Mouse (Mus musculus) neural tube, embryonic 11.5 days (tissue): ENCODE results near the gene Ppm1l. TPM values are rescaled to one million over a fixed set of nuclear protein-coding genes. Genes with fewer than 3 reads are reported as not detected.

Source experiments
- ATAC-seq: fragments of 200-750 bp; cut with Nextera tagmentation; 2 replicates; pipeline ENCODE4 v1.8.0; 2017; ENCODE audit warnings: moderate number of reproducible peaks, mild to moderate bottlenecking, moderate TSS enrichment, moderate library complexity; ENCODE audit not compliant: insufficient read depth, low FRiP score, low TSS enrichment
- DNase-seq: peaks from one replicate; pipeline ENCODE4 v3.0.0-alpha.2; 2015; ENCODE audit warnings: low spot score
- H3K27ac ChIP-seq: fragments of 300-500 bp; sonication (generic); 2 replicates; pipeline ENCODE4 v1.5.1; 2014; ENCODE audit warnings: low read depth, mild to moderate bottlenecking, low read length
- H3K27me3 ChIP-seq: fragments of 300-500 bp; sonication (generic); 2 replicates; pipeline ENCODE4 v1.6.1; 2014; ENCODE audit warnings: mild to moderate bottlenecking, low read length, mixed read lengths; ENCODE audit not compliant: control insufficient read depth, insufficient read depth
- H3K36me3 ChIP-seq: fragments of 300-500 bp; sonication (generic); 2 replicates; pipeline ENCODE4 v1.6.1; 2014; ENCODE audit warnings: mild to moderate bottlenecking, low read length, moderate library complexity, mixed read lengths; ENCODE audit not compliant: control insufficient read depth, insufficient read depth
- H3K4me1 ChIP-seq: fragments of 300-500 bp; sonication (generic); 2 replicates; pipeline ENCODE4 v1.6.1; 2014; ENCODE audit warnings: low read length, mixed read lengths; ENCODE audit not compliant: control insufficient read depth, insufficient read depth
- H3K4me2 ChIP-seq: fragments of 300-500 bp; sonication (generic); 2 replicates; pipeline ENCODE4 v1.6.1; 2014; ENCODE audit warnings: low read depth, mild to moderate bottlenecking, moderate library complexity
- H3K4me3 ChIP-seq: fragments of 300-500 bp; sonication (generic); 2 replicates; pipeline ENCODE4 v1.5.1; 2014; ENCODE audit warnings: low read depth, low read length
- H3K9ac ChIP-seq: fragments of 300-500 bp; sonication (generic); 2 replicates; pipeline ENCODE4 v1.6.1; 2014; ENCODE audit warnings: mild to moderate bottlenecking, low read length
- H3K9me3 ChIP-seq: fragments of 300-500 bp; sonication (generic); 2 replicates; pipeline ENCODE4 v1.6.1; 2016; ENCODE audit warnings: low read length; ENCODE audit not compliant: control insufficient read depth
- WGBS: fragments of 180-500 bp; shearing (Covaris S2); extraction: QIAGEN DNeasy Blood & Tissue Kit; methylation state at CpG from one replicate; pipeline ENCODE4 v1.1.7; 2014; 5-methylcytosine and 5-hydroxymethylcytosine counted together
- polyA plus RNA-seq: library from polyadenylated mRNA; unstranded; fragments of >200 nt; fragmentation: Nextera tagmentation; extraction: Ambion mirVana; gene quantifications from 2 replicates; pipeline ENCODE4 v1.2.1, GENCODE M21; 2014

Gene Ppm1l
- 18.4 and 22.6 TPM in 2 replicates for polyA plus RNA-seq

DNA sequence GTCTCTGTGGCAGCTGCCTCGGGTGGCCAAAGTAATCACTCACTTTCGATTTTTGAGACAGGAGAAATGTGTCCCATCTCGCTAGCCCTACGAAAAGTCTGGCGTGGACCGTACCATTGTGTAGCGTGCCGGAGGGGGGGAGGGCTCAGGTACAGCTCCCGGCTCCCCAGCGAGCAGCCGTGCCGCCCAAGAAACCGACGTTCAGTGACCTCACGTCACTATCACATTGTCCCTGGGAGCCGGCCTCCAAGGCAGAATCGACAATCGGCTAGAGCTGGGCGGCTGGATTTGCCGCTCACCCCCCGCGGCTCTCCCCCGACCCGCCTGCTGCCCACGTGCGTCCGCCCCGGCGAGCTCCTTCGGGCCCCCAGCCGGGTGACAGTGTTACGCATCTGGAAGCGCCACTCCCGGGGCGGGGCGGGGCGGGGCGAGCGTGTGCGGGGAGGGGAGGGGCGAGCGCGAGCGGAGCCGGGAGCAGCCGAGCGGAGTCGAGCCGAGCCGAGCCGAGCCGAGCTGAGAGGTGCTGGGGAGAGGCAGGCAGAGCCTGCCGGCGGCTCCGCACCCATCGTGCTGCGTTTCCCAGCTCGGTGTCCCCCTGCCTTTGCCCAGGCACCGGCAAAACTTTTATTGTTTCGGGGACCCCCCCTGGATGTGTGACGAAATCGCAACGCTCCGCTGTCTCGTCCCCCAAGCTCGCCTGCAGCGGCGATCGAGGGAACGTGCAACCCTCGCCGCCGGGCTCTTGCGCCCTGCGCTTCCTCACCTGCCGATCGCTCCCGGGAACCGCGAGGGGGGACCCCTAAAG, at the start of gene Ppm1l:
TSS of gene Ppm1l (plus strand) at position 471 of the 805 bp plus-strand sequence.
- peak within 1 kb of the TSS; percentile 81 for H3K27ac ChIP-seq
- peak; percentile 98 for ATAC-seq
- H3K9me3 ChIP-seq: no peaks in the 10 kb centered on the region
- H3K4me2 ChIP-seq: peak within 1 kb of the TSS; percentile 90
- peaks cover 9% of the 10 kb centered on the region; the same call in 1 of the 2 replicates for H3K4me1 ChIP-seq
- no peaks in the 10 kb centered on the region for H3K36me3 ChIP-seq
- H3K9ac ChIP-seq: peak within 1 kb of the TSS; percentile 91
- WGBS: 2% methylated on average over 58 of the region's 80 CpGs
- H3K27me3 ChIP-seq: no peaks in the 10 kb centered on the region
- peak; percentile 97 for DNase-seq
- peak within 1 kb of the TSS; percentile 77 for H3K4me3 ChIP-seq

DNA sequence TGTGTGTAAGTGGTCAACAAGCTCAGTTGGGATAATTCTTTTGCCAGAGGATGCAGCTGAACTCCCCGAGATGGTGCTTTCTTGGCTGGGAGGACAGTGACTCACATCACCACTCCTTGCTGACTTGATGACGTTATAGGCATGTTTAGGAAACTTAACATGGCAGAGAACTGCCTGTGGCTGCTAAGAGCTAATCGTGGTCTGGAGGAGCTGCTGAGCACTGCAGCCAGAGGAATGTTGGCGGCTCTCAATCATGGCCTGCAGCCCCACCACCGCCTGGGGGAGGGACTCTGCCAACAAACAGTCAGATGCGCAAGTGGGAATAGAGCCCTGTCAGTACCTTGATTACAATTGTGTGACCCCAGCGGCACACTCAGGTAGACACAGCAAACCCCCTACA, 44.8 kb upstream of the Ppm1l start:
- Histone ChIP-seq H3K4me2 (no peak overlapping the region), H3K27me3 (no peaks in the 10 kb centered on the region), H3K4me1 (no peaks in the 10 kb centered on the region), H3K4me3 (no peak overlapping the region), H3K27ac (no peak overlapping the region), H3K36me3 (no peaks in the 10 kb centered on the region), H3K9ac (no peak overlapping the region), H3K9me3 (no peaks in the 10 kb centered on the region)
- no peak for DNase-seq
- ATAC-seq: no peak
- WGBS: 70% methylated on average over 7 of the region's 7 CpGs

- Histone ChIP-seq H3K27me3 (no peaks in the 10 kb centered on the region), H3K9me3 (no peaks in the 10 kb centered on the region), H3K27ac (no peak overlapping the region), H3K36me3 (no peaks in the 10 kb centered on the region), H3K9ac (no peak overlapping the region), H3K4me3 (no peak overlapping the region), H3K4me2 (no peak overlapping the region), H3K4me1 (no peaks in the 10 kb centered on the region)
- DNase-seq (peak; percentile 34), ATAC-seq (no peak)
- WGBS: 90% methylated on average over 16 of the region's 16 CpGs
Observed at GRCm38 (mm10) chr3:69274018-69274663, 42.5 kb upstream of the Ppm1l start.

DNA sequence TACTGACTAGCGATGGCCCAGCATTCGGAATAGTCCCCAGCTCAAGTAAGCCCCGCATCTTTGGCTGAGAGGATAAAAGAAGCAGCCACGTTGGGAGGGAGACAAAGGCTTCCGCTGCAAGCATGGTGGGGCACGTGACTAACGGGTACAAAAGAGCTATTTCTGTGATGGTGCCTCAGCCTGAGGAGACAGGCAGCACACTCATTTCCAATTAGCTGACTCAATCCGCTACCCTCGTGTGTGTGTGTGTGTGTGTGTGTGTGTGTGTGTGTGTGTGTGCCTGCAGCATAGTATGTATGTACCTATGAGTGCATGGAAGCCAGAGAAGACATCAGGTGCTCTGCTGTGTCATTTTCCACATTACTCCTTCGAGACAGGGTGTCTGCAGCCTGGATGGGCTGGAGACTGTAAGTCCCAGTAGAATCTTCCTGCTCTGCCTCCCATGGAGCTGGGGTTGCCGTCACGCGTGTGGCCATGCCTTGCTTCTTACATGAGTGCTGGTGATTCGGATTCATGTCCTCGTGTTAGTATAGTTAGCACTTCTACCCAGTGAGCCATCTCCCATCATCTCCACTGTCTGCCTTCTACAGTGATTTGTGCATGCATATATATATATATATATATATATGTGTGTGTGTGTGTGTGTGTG, 41.9 kb upstream of the Ppm1l start:
- H3K9ac ChIP-seq: no peak overlapping the region
- H3K4me3 ChIP-seq: no peak overlapping the region
- H3K27ac ChIP-seq: no peak overlapping the region
- H3K27me3 ChIP-seq: no peaks in the 10 kb centered on the region
- DNase-seq: no peak
- no peaks in the 10 kb centered on the region for H3K4me1 ChIP-seq
- no peaks in the 10 kb centered on the region for H3K36me3 ChIP-seq
- H3K4me2 ChIP-seq: no peak overlapping the region
- peak; percentile 48; the same call in 1 of the 2 replicates for ATAC-seq
- H3K9me3 ChIP-seq: no peaks in the 10 kb centered on the region
- WGBS: 75% methylated on average over 15 of the region's 15 CpGs

DNA sequence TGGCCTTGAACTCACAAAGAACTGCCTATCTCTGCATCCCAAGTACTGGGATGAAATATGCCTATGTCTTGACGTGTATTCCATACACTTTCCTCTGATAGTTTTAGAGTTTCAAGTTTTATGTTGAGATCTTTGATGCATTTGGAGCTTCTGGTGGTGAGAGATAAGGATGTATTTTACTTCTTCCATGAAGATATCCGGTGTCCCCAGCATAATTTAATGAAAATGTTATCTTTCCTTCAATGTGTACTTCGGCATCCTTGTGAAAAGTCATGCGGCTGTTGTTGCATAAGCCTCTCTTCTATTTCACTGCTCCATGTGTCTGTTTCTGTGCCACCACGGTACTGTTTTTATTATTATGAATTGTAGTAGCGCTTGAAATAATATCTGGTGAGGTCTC, 38.0 kb upstream of the Ppm1l start:
- 93% methylated on average over 6 of the region's 6 CpGs for WGBS

DNA sequence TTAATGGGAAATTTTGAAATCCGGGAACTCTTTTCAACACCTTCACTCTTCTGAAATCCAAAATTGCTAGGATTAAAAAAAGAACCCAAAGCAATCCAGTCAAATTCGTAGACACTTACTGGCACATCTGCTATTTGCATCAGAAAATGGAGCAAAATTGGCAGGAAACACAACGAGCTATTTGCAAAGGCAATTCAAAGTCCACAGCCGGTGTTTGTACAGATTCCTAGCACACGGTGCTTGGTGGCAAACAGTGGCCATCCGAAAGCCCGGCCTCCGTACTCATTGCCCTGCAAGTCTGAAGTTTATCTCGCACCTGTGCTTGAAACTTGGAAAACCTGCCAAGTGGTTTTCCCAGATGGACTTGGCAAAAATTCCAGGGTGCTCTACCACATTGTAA, 34.3 kb upstream of the Ppm1l start:
- no peak overlapping the region for H3K9ac ChIP-seq
- no peak overlapping the region for H3K27ac ChIP-seq
- H3K4me2 ChIP-seq: no peak overlapping the region
- ATAC-seq (no peak), DNase-seq (no peak)
- no peak overlapping the region for H3K4me3 ChIP-seq
- no peaks in the 10 kb centered on the region for H3K36me3 ChIP-seq
- WGBS: 80% methylated on average over 9 of the region's 9 CpGs
- H3K9me3 ChIP-seq: no peaks in the 10 kb centered on the region
- no peaks in the 10 kb centered on the region for H3K4me1 ChIP-seq
- no peaks in the 10 kb centered on the region for H3K27me3 ChIP-seq

More for the DNA sequence above, 38.0 kb upstream of the Ppm1l start:
- H3K27me3 ChIP-seq: no peaks in the 10 kb centered on the region
- H3K9ac ChIP-seq: no peak overlapping the region
- no peak for DNase-seq
- no peak overlapping the region for H3K27ac ChIP-seq
- H3K9me3 ChIP-seq: no peaks in the 10 kb centered on the region
- no peaks in the 10 kb centered on the region for H3K36me3 ChIP-seq
- no peaks in the 10 kb centered on the region for H3K4me1 ChIP-seq
- ATAC-seq: no peak
- no peak overlapping the region for H3K4me2 ChIP-seq
- H3K4me3 ChIP-seq: no peak overlapping the region

DNA sequence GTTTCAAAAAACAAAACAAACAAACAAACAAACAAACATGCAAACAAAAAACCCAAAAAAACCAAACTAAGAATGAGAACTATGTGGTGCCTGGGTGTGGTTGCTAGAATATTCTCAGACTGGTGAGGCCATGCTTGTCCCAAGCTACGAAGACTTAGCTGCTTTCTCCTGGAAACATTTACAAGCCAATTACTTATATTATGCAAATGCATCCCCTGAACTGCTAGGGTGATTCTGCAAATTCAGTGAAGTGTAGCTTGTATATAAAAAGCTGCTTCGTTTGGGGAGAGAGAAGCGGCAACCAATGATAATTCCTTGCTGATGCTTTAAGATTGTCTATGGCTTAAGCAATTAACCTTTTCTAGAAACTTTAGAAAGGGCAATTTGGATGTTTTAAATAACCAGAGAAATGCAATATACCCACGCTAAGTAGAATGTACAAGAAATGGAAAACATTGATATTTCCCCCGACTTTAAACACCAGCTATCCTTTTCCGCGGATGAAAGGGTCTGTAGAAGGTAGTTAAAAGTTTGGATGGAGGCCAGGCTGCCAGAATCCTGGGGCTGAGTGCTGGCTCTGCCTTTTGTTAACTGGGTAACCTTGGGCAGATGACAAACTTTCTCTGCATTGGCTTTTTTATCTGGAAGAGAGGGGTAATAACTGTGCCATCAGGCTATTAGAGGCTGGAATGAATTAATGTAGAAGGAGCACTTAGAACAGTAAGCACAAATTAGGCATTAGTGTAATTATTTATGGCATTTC, 33.4 kb upstream of the Ppm1l start:
- ATAC-seq (no peak), DNase-seq (no peak)
- no peaks in the 10 kb centered on the region for H3K9me3 ChIP-seq
- H3K4me1 ChIP-seq: no peaks in the 10 kb centered on the region
- H3K27me3 ChIP-seq: no peaks in the 10 kb centered on the region
- 83% methylated on average over 7 of the region's 7 CpGs for WGBS
- H3K4me3 ChIP-seq: no peak overlapping the region
- no peaks in the 10 kb centered on the region for H3K36me3 ChIP-seq
- no peak overlapping the region for H3K4me2 ChIP-seq
- H3K27ac ChIP-seq: no peak overlapping the region
- no peak overlapping the region for H3K9ac ChIP-seq

GRCm38 (mm10) chr3:69289833-69290232, 26.8 kb upstream of the Ppm1l start:
- no peak overlapping the region for H3K4me3 ChIP-seq
- DNase-seq (peak; percentile 17), ATAC-seq (no peak)
- H3K9me3 ChIP-seq: no peaks in the 10 kb centered on the region
- H3K4me1 ChIP-seq: no peaks in the 10 kb centered on the region
- 78% methylated on average over 14 of the region's 14 CpGs for WGBS
- no peak overlapping the region for H3K9ac ChIP-seq
- no peak overlapping the region for H3K27ac ChIP-seq
- H3K27me3 ChIP-seq: no peaks in the 10 kb centered on the region
- H3K4me2 ChIP-seq: no peak overlapping the region
- no peaks in the 10 kb centered on the region for H3K36me3 ChIP-seq
